Mouse (Mus musculus) megakaryocyte progenitor cell, adult 5-6 weeks (primary cell): ENCODE measurements around the gene Ugt1a8. TPM values are rescaled to one million over a fixed set of nuclear protein-coding genes. Genes with fewer than 3 reads are reported as not detected.
"Not testable (repeated sequence)": the region's sequence is repeated elsewhere in the genome, so short reads cannot be mapped to it uniquely, and the experiment has no call there.

ENCODE experiments used
- ATAC-seq: replicated peaks from 2 replicates; pipeline ENCODE4 v1.8.0; 2016; ENCODE audit warnings: mild to moderate bottlenecking, moderate TSS enrichment, inconsistent platforms; ENCODE audit not compliant: poor library complexity
- total RNA-seq, 2 experiments: library from RNA; stranded (forward) in 1 of 2; stranded (reverse) in 1 of 2; fragments of 157-497, 149-512 nt in 1 of 2; fragments of 200-1000 nt in 1 of 2; gene quantifications; 2 replicates each; pipeline versions ENCODE4 v1.2.3 to v1.2.4; 2015 to 2017

The Ugt1a8 gene
- total RNA-seq (2015) (not detected in 2 replicates), total RNA-seq (2017) (not detected in 2 replicates)

- no peak for ATAC-seq
Observed at GRCm38 (mm10) chr1:88087513-88087912, at the start of gene Ugt1a8. TSS of gene Ugt1a8 (plus strand) at chr1:88087813.

- 0 out of 2 replicates have a peak, but pooled peaks have one; percentile 23 for ATAC-seq
Observed at GRCm38 (mm10) chr1:88043044-88043443, 44.6 kb upstream of the Ugt1a8 start.

GRCm38 (mm10) chr1:88044832-88045437 lies 42.7 kb upstream of the Ugt1a8 start:
- ATAC-seq: not testable (repeated sequence)

- ATAC-seq: not testable (repeated sequence)
Observed at GRCm38 (mm10) chr1:88047408-88047807, 40.2 kb upstream of the Ugt1a8 start.

- no peak for ATAC-seq
Observed at GRCm38 (mm10) chr1:88055088-88055487, 32.5 kb upstream of the Ugt1a8 start, which contains the start of gene Ugt1a10. TSS of gene Ugt1a10 (plus strand) at chr1:88055388.

- peak; percentile 52 for ATAC-seq
Observed at GRCm38 (mm10) chr1:88066472-88067102, 21.0 kb upstream of the Ugt1a8 start.

GRCm38 (mm10) chr1:88070495-88070894 lies 17.1 kb upstream of the Ugt1a8 start, which contains the start of gene Ugt1a9:
TSS of gene Ugt1a9 (plus strand) at chr1:88070800.
- no peak for ATAC-seq

- no peak for ATAC-seq
Observed at GRCm38 (mm10) chr1:88070902-88071301, 16.7 kb upstream of the Ugt1a8 start.

- no peak for ATAC-seq
Observed at GRCm38 (mm10) chr1:88074471-88074870, 13.1 kb upstream of the Ugt1a8 start.

GRCm38 (mm10) chr1:88077128-88077527 lies 10.5 kb upstream of the Ugt1a8 start:
- ATAC-seq: no peak

GRCm38 (mm10) chr1:88081670-88082069 lies 5.9 kb upstream of the Ugt1a8 start:
- ATAC-seq: peak; percentile 57

GRCm38 (mm10) chr1:88086125-88086524 lies 1.5 kb upstream of the Ugt1a8 start:
- ATAC-seq: no peak

- peak; percentile 53 for ATAC-seq
Observed at GRCm38 (mm10) chr1:88092341-88092740, 4.7 kb downstream of the Ugt1a8 start.

- ATAC-seq: peak; percentile 63
Observed at GRCm38 (mm10) chr1:88094270-88094676, 6.7 kb downstream of the Ugt1a8 start.

GRCm38 (mm10) chr1:88094941-88095492 lies 7.4 kb downstream of the Ugt1a8 start, which contains the start of gene Ugt1a7c:
TSS of gene Ugt1a7c (plus strand) at chr1:88095062.
- ATAC-seq: peak; percentile 72

GRCm38 (mm10) chr1:88098546-88098945 lies 10.9 kb downstream of the Ugt1a8 start:
- ATAC-seq: peak; percentile 27

GRCm38 (mm10) chr1:88099691-88100090 lies 12.1 kb downstream of the Ugt1a8 start:
- not testable (repeated sequence) for ATAC-seq

GRCm38 (mm10) chr1:88103019-88103418 lies 15.4 kb downstream of the Ugt1a8 start, which contains the start of gene Ugt1a6b:
TSS of gene Ugt1a6b (plus strand) at chr1:88103252.
- ATAC-seq: peak; percentile 93

GRCm38 (mm10) chr1:88103697-88104468 lies 16.3 kb downstream of the Ugt1a8 start:
- peak; percentile 8; the same call in 1 of the 2 replicates for ATAC-seq

- no peak for ATAC-seq
Observed at GRCm38 (mm10) chr1:88104667-88105430, 17.2 kb downstream of the Ugt1a8 start.
